Mouse (Mus musculus) adrenal gland, adult (tissue): Measurements from ENCODE around the gene Olfr725.

ENCODE experiments used
- DNase-seq, 2 experiments: peaks; one replicate each; pipeline ENCODE4 v3.0.0; 2022 to 2023; ENCODE audit warnings: low spot score in 1 of 2; ENCODE audit not compliant: inconsistent age in 2 of 2

Gene Olfr725

DNA sequence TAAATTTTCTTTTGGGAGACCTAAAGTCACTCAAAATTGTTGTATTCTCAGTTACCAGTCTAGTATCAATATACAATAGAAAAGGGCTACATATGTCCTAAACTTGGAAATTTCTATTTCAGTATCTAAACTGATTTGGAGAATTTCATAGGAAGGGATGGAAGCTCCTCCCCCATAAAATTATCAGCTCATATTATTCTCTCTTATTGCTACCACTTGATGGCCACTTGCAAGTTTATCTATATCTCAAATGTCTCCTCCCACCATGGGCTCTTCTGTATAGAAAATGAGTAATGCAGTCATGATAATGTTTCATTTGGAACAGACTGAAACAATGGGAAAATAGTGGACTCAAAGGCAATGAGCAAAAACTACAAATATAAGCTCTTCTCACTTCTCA lies at the start of gene Olfr725:
Gene Olfr725, minus strand, starts transcription at position 101 of the 400 bp plus-strand sequence.
- no peak for DNase-seq

DNA sequence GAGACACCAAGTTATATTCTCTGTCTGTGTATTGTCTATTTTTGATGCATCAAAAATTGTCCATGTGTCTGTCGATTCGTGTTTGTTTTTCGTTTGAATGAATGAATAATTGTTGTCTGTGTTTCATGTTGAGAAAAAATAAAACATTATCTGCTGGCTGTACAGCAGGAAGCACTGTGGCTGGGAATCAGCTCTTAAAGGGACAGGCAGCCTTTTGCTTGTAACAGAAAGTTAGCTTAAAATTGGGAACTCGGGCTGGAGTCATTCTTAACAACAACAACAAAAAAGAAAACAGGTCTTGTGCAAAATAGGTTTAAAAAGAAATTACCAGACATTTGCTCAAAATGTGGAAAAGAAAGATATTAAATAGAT lies 22.5 kb upstream of the Olfr725 start:
- no peak for DNase-seq

DNA sequence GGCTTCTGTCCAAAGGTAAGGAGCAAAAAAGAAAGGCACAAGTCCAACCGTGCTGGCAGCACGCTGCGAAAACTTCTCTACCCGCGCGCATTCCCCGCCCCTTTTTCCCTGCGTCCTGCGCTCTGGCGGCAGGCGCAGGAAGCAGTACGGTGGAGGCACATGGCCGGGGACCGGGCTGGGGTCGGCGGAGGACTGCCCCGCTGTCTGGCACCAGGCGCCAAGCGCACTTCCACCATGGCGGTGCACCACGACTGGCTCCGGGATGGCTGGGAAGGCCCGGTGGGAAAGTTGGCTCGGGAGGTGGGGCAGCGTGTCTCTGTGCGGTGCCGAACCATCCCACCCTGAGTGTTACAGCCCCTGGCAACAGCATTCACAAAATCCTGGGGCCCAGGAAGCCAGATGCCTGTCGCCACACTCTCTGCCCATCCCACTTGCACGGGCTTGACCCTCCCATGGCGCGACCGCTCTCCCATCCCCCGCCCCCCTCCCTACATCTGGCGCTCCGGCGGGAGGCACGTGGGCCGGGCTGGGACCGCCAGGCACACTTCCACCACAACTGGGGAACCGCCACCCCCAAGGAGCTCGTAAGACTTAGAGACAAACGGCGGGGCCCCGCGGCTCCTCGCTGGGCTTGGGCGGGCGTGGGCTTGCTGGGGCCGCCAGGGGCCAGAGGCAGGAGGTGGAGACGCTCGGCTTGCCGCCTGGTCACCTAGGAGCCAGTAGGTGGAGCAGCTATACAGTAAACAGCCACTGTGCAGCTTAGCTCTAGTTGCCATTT lies 22.0 kb upstream of the Olfr725 start:
- peak; percentile 39 to 82 for DNase-seq

DNA sequence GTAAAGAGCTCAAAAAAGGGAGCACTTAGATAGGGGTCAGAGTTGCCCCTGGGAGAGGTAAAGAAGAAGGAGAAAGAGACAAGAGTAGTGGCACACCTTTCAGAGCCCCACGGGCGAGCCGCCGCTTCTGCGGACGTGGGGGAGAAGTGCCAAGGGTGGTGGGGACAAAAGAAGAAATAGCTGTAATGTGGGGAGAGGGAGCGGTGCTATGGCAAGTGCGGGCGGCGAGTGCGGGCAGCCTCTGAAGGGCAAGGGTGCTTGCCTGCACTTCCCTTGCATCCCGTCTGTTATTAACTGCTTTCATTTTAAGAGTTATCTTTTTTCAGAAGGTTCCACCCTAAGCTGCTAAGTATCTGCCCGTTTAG lies 21.4 kb upstream of the Olfr725 start:
- DNase-seq, result no peak

DNA sequence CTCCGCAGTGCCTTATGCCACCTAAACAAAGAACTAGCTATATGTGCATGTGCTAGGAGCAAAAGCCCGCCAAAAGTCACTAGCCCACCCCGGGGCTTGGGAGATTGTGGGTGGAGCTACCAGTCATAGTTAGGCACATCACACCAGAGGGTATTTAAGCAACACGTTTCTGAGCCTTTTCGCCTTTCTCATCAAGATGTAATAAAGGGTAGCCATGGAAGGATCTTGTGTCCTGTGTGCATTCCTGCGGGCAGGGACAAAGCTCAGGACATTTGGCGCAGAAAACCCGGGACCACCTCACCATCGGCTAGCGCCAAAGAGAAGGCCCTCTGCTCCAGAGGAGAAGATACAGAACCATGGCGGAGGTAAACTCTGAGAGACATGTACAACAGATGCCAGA lies 21.0 kb upstream of the Olfr725 start:
- DNase-seq, result no peak

DNA sequence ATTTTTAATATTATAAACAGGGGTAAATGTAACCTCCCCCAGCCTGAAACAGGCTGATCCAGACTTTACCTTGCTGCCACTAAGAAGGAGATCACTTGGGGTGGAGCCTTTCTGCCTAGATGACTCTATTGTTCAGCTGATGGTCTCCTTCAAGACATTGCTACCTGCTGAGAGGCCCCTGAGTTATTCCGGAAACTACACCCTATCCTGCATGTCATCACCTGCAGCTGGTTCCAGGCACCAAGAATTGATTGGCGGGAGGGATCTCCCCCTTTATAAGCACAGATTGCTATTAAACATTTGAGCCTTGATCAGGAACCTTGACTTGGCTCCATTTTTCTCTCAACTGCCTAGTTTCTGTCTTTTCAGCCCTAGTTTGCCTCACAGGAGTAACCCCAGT lies 8.1 kb downstream of the Olfr725 start:
- DNase-seq, result no peak

DNA sequence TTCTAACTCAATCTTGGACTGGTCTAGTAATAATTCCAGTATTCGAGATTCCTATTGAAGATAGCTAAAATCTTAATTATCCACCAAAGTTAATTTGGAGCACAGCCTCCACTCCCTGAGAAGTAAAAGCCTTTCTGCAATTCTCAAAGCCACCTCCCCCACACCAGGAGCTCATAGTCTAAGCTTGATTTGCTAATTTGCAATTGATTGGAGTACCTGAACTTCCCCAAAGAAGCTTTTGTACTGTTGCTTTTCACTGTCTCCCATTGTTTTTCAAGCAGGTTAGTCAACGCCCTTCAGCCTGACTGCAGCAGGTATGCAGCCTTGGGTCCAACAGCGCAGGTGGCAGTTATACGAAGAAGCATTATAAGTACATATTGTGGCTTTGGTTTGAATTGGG lies 8.8 kb downstream of the Olfr725 start:
- no peak for DNase-seq

DNA sequence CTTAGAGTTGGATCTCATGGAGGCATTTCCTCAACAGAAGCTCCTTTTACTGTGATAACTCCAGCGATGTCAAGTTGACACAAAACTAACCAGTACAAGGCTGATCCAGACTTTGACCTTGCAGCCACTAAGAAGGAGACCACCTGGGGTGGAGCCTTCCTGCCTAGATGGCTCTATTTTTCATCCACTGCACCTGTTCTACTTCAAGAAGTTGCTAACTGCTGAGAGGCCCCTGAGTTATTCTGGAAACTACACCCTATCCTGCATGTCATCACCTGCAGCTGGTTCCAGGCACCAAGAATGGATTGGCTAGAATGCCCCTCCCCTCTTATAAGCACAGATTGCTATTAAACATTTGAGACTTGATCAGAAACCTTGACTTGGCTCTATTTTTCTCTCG lies 13.8 kb downstream of the Olfr725 start:
- no peak for DNase-seq
